Mouse (Mus musculus) heart, postnatal 10 days (tissue): ENCODE measurements around the gene Gstm4. TPM values are rescaled to one million over a fixed set of nuclear protein-coding genes. Genes with fewer than 3 reads are reported as not detected.
"Not testable (repeated sequence)": the region's sequence is repeated elsewhere in the genome, so short reads cannot be mapped to it uniquely, and the experiment has no call there.

ENCODE experiments used
- DNase-seq, 2 experiments: peaks; one replicate each; pipeline ENCODE4 v3.0.0; 2021
- intact Hi-C: fragments of 180-260 bp; cut with DNase I; formaldehyde crosslinking; loops from one replicate; pipeline ENCODE4 v1.15.1; 2025
- total RNA-seq, 2 experiments: library from RNA; stranded (reverse); gene quantifications; 2 replicates each; pipeline ENCODE4 v1.2.3; 2021

The Gstm4 gene
- total RNA-seq, 2 experiments from 2014 or later = 11.1 to 13.3 TPM

DNA sequence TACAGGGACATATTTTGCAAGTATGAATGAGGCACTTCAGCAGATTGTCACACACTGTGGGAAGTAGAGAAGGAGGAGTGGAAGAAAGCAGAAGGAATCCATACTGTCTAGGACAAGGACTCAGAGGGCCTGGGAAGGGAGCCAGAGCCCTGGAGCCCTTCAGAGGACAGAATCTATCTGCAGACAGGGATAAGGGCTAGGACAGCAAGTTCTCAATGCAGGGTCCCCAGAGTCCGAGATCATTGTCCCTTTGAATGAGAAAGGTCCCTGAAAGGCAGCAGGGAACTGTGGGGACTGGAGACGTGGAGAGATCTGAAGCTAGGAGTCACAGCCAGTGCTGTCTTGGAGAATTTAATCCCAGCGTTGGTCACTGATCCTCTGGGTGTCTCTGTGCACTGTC, 25.5 kb downstream of the Gstm4 start:
- intact Hi-C loops = loop anchor here (2.0 to 5.0 kb wide), 3 partner anchors 43 to 152 kb away; no protein-coding TSS in a partner anchor
- DNase-seq = peak in 1 of 2 experiments; percentile 23

DNA sequence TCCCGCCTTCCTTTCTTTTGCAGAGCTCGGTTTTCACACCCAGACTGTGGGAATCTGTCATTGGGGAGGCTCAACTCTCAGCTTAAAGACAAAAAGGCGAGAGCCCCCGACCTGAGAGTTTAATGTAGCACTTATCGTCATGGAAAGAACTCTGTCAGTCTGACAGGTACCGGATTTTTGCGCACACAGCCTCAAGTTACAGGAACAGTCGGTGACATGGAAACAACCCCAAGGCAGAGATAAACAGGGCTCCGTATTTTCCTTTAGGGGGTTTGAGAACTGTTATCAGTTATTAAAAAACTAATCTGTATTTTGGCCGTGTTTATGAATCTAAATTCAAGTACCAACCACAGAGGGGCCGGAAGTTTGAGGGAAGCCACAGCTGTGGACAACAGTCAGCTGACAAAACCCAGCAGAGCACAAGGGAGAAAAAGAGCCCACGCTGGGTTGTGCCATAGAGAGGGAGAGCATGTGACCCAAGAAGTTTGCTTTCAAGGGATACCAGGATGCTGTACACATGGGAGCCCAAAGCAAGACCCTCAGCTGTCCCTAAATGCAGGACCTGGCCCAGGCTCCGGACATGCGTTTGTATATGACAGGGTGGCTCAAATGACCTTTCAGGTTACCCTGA, 26.4 kb downstream of the Gstm4 start:
- DNase-seq = no peak
- intact Hi-C loops = loop anchor here (1.0 to 5.0 kb wide), 4 partner anchors 44 to 152 kb away; no protein-coding TSS in a partner anchor

GRCm38 (mm10) chr3:108017473-108018189, 27.1 kb downstream of the Gstm4 start, which contains the start of gene Gstm1:
Gene Gstm1 (minus strand): TSS chr3:108017973.
- intact Hi-C loops = loop anchor here (1.0 to 5.0 kb wide), 4 partner anchors 45 to 151 kb away; no protein-coding TSS in a partner anchor
- peak; percentile 97 for DNase-seq

- intact Hi-C loops = loop anchor here (5.0 kb wide), 2 partner anchors 46 to 79 kb away; no protein-coding TSS in a partner anchor
- DNase-seq = not testable (repeated sequence)
Observed at GRCm38 (mm10) chr3:108016468-108016867, 28.2 kb downstream of the Gstm4 start.

DNA sequence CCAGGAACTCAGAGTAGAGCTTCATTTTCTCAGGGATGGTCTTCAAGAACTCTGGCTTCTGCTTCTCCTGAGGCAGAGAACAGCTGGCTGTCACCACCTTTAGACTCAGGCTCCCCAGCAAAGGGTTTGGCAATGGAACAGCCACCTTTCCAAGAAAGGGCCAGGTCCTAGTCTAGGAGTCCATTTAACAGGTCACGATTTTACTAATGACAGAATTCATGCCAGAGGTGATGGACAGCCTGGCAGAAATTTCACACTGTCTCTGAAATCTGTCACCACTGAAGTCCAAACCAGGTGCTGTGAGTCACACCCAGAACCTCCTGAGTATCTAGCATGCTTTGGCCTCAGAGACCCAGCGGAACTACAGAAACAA, 29.7 kb downstream of the Gstm4 start:
- no peak for DNase-seq
- intact Hi-C loops = loop anchor here (5.0 kb wide), 2 partner anchors 47 to 78 kb away; no protein-coding TSS in a partner anchor

DNA sequence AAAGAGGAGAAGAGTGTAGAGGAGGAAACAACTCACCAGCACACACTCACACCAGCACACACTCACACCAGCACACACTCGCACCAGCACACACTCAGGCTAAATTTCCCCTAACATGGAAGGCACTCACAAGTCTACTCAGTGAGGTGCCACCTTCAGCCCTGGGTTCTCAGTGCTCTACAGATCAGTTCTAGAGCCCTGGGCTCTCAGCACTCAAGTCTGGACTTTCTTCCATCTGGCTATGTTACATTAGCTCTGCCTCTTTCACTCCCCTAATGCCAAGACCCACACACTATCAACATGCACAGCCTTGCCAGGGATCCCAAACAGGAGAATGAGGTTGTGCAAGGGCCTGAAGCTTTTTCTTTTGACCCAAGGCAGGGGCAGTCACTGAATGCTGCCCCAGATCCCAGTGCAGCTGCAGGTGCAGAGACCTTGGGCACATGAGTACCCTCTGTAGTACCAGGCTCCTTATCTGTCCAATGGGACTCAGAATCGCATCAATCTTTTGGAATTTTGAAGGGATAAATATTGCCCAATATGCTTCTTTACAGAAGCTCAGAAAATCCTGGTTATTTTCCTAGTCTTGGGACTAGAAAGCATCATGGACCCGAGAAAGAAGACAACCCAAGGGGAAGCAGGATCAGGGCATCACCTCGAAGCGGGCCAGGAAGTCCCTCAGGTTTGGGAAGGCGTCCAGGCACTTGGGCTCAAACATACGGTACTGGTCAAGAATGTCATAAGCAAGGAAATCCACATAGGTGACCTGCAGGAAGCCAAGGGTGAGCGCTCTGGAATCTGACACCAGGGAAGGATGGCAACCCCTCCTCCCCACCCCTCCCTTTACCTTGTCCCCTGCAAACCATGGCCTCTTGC, 30.4 kb downstream of the Gstm4 start:
- DNase-seq = no peak

DNA sequence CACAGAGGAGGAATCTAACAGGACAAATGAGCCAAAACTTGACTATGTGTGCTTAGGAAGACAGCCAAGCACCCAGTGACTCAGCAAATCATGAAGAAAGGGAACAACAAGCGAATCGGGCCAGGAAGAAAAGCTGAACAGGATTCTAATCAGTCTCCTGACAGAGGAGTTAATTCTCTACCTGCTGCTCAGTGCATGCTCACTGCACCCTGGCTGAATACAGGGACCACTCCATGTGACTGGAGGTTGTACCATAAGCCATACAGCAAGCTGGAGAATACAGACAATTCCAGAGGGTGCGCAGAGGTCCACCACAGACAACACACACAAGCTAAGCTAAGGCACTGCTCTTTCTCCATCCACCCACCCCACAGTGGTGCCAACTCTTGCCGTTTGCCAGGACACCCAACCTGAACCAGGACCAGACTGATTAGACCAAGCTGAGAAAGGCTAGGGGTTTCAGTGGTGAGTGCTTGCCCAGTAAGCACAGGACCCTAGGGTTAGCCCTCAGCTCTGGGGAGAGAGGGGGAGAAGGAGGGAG, 31.3 kb downstream of the Gstm4 start:
- intact Hi-C loops = no loop called here
- peak; percentile 75 to 77 for DNase-seq

More for the DNA sequence above, 30.4 kb downstream of the Gstm4 start:
- intact Hi-C loops = no loop called here

GRCm38 (mm10) chr3:108011558-108011957, 33.1 kb downstream of the Gstm4 start:
- intact Hi-C loops = no loop called here
- DNase-seq = no peak

- DNase-seq = peak; percentile 86
Observed at GRCm38 (mm10) chr3:108010286-108010685, 34.4 kb downstream of the Gstm4 start.

GRCm38 (mm10) chr3:108002021-108002420, 42.7 kb downstream of the Gstm4 start:
- intact Hi-C loops = no loop called here
- no peak for DNase-seq

More at GRCm38 (mm10) chr3:108010286-108010685, 34.4 kb downstream of the Gstm4 start:
- intact Hi-C loops = no loop called here

- intact Hi-C loops = no loop called here
- no peak for DNase-seq
Observed at GRCm38 (mm10) chr3:107999491-107999890, 45.2 kb downstream of the Gstm4 start.

- intact Hi-C loops = no loop called here
Observed at GRCm38 (mm10) chr3:107998591-107998990, 46.1 kb downstream of the Gstm4 start.

GRCm38 (mm10) chr3:107996576-107996975, 48.1 kb downstream of the Gstm4 start:
- intact Hi-C loops = no loop called here
- no peak for DNase-seq

More at GRCm38 (mm10) chr3:107998591-107998990, 46.1 kb downstream of the Gstm4 start:
- no peak for DNase-seq

DNA sequence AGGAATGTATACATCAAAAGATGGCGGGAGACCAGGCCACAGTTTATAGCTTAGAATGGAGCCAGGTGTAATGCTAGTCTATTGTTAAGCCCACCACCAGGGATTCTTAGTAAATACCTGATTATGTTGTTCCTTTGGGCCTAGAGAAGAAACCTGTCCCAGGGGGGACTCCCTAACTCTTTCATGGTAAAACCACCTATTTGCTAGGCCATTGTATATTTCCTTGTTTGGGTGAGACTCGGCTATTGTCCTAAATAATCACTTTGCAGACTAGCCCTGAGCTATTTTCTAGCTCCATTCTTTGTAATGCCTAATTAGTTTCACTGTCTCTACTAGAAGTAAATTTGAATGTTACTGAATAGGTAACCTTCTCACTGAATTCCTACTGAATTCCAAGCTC, 48.7 kb downstream of the Gstm4 start:
- DNase-seq, intact Hi-C loops: not testable (repeated sequence)

Other genes with a start within 250 kb of the Gstm4 start
- gene Eps8l3, start 167.7 kb downstream of the Gstm4 start, total RNA-seq = not detected
- 10 to 100 TPM; 50.7 to 50.8 TPM for gene Gstm5, start 149.1 kb downstream of the Gstm4 start, total RNA-seq
- 10 to 100 TPM; 17.3 to 19.7 TPM for gene Gstm7, start 113.1 kb downstream of the Gstm4 start, total RNA-seq
- 1 to 10 TPM in 1 of 2 experiments, under 1 TPM in 1; 0.87 to 1.4 TPM for gene Gstm6, start 101.1 kb downstream of the Gstm4 start, total RNA-seq
- not detected for gene Gstm3, start 75.6 kb downstream of the Gstm4 start, total RNA-seq
- gene Gstm2, start 58.4 kb downstream of the Gstm4 start, total RNA-seq = 10 to 100 TPM; 44.3 to 45.6 TPM
- 10 to 100 TPM; 61.4 to 76.3 TPM for gene Gstm1, start 26.9 kb downstream of the Gstm4 start, total RNA-seq
- gene Ampd2, start 41.8 kb upstream of the Gstm4 start, total RNA-seq = 10 to 100 TPM; 12.2 to 14.7 TPM
- gene Gnat2, start 47.9 kb upstream of the Gstm4 start, total RNA-seq = under 1 TPM in 1 of 2 experiments, not detected in 1; 0.38 TPM
- gene Gnai3, start 101.3 kb upstream of the Gstm4 start, total RNA-seq = 10 to 100 TPM; 35.1 to 37.9 TPM
- gene Gpr61, start 110.0 kb upstream of the Gstm4 start, total RNA-seq = not detected
- 10 to 100 TPM in 1 of 2 experiments, 1 to 10 TPM in 1; 6.9 to 11.8 TPM for gene Amigo1, start 141.4 kb upstream of the Gstm4 start, total RNA-seq
- gene Cyb561d1, start 156.3 kb upstream of the Gstm4 start, total RNA-seq = 1 to 10 TPM; 5.7 to 6.2 TPM
- gene Atxn7l2, start 166.0 kb upstream of the Gstm4 start, total RNA-seq = 1 to 10 TPM; 4.5 TPM
- gene Sypl2, start 181.8 kb upstream of the Gstm4 start, total RNA-seq = under 1 TPM; 0.64 to 0.65 TPM
- 10 to 100 TPM; 78.2 to 80.3 TPM for gene Psma5, start 212.0 kb upstream of the Gstm4 start, total RNA-seq
- 10 to 100 TPM; 24.3 to 26.9 TPM for gene Sort1, start 239.2 kb upstream of the Gstm4 start, total RNA-seq